Mouse (Mus musculus) midbrain, postnatal 0 days (tissue): ENCODE results near the gene 2410004B18Rik. TPM values are rescaled to one million over a fixed set of nuclear protein-coding genes. Genes with fewer than 3 reads are reported as not detected.
A peak's percentile ranks its signal among the peaks of the same experiment; 100 is the strongest.

Experiments used
- ATAC-seq: fragments of 200-750 bp; cut with Nextera tagmentation; 2 replicates; pipeline ENCODE4 v1.8.0; 2017; ENCODE audit warnings: moderate number of reproducible peaks, mild to moderate bottlenecking, moderate TSS enrichment, moderate library complexity; ENCODE audit not compliant: low FRiP score
- DNase-seq: peaks from one replicate; pipeline ENCODE4 v3.0.0-alpha.2; 2015; ENCODE audit warnings: low spot score
- H3K27ac ChIP-seq: fragments of 300-500 bp; sonication (generic); 2 replicates; pipeline ENCODE4 v1.5.1; 2014; ENCODE audit warnings: low read depth, mild to moderate bottlenecking, low read length, mixed read lengths
- H3K27me3 ChIP-seq: fragments of 300-500 bp; sonication (generic); 2 replicates; pipeline ENCODE4 v1.6.1; 2014; ENCODE audit warnings: low read length, control low read depth, mixed read lengths; ENCODE audit not compliant: insufficient read depth
- H3K36me3 ChIP-seq: fragments of 300-500 bp; sonication (generic); 2 replicates; pipeline ENCODE4 v1.6.1; 2014; ENCODE audit warnings: low read length, control low read depth, mixed read lengths; ENCODE audit not compliant: insufficient read depth
- H3K4me1 ChIP-seq: fragments of 300-500 bp; sonication (generic); 2 replicates; pipeline ENCODE4 v1.6.1; 2014; ENCODE audit warnings: mild to moderate bottlenecking, control low read depth, antibody characterized with exemption, low read length, mixed read lengths; ENCODE audit not compliant: insufficient read depth
- H3K4me2 ChIP-seq: fragments of 300-500 bp; sonication (generic); 2 replicates; pipeline ENCODE4 v1.6.1; 2014; ENCODE audit warnings: low read depth, mild to moderate bottlenecking, low read length, mixed read lengths; ENCODE audit not compliant: poor library complexity, severe bottlenecking
- H3K4me3 ChIP-seq: fragments of 300-500 bp; sonication (generic); 2 replicates; pipeline ENCODE4 v1.5.1; 2014; ENCODE audit warnings: low read depth, mild to moderate bottlenecking, low read length, moderate library complexity
- H3K9ac ChIP-seq: fragments of 300-500 bp; sonication (generic); replicated peaks from 2 replicates; pipeline ENCODE4 v1.6.1; 2014; ENCODE audit warnings: mild to moderate bottlenecking, low read length, moderate library complexity, mixed read lengths; ENCODE audit not compliant: poor library complexity, severe bottlenecking
- H3K9me3 ChIP-seq: fragments of 300-500 bp; sonication (generic); 2 replicates; pipeline ENCODE4 v1.6.1; 2016; ENCODE audit warnings: low read length, control low read depth
- CTCF ChIP-seq: IDR thresholded peaks from 2 replicates; pipeline ENCODE4 v1.5.1; 2016; ENCODE audit warnings: antibody characterized with exemption, mild to moderate bottlenecking
- WGBS: fragments of 180-500 bp; shearing (Covaris S2); extraction: QIAGEN DNeasy Blood & Tissue Kit; methylation state at CpG from one replicate; pipeline ENCODE4 v1.1.7; 2014; 5-methylcytosine and 5-hydroxymethylcytosine counted together
- polyA plus RNA-seq: library from polyadenylated mRNA; unstranded; fragments of >200 nt; fragmentation: Nextera tagmentation; extraction: Ambion mirVana; gene quantifications from 2 replicates; pipeline ENCODE4 v1.2.1, GENCODE M21; 2015
- total RNA-seq: library from RNA; depleted of rRNA; stranded (reverse); fragments of >200 nt; gene quantifications from 2 replicates; pipeline ENCODE4 v1.2.3, GENCODE M21; 2014

2410004B18Rik gene
- total and polyA plus RNA-seq, 2 experiments from 2014 or later, result 48.9 to 83.8 TPM

DNA sequence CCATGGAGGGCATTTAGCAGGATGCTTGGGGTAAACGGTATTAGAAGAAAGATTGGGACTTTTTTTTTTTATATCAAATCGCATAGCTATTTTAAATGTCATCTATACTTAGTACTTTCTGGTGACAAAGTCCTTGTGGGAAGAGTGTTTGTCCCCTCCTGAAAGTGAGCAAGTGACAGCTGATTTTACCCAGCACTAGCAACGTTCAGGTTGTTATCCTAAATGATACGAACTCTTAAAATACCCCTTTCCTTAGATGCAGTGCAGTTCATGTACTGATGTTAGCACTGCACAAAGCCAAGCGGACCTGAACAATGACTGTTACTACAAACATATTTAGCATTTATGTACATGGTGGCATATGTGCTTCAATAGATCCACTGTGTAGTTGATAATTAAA lies 29.0 kb downstream of the 2410004B18Rik start:
- Histone ChIP-seq H3K27me3 (peaks cover 6% of the 10 kb centered on the region; the same call in 1 of the 2 replicates), H3K4me2 (no peak overlapping the region), H3K4me3 (no peak overlapping the region), H3K4me1 (peaks cover 5% of the 10 kb centered on the region; the same call in 1 of the 2 replicates), H3K9ac (no peak overlapping the region), H3K27ac (no peak overlapping the region), H3K9me3 (no peaks in the 10 kb centered on the region), H3K36me3 (no peaks in the 10 kb centered on the region)
- ATAC-seq (no peak), DNase-seq (no peak)
- WGBS, result 93% methylated on average over 5 of the region's 5 CpGs
- no peak for TF ChIP-seq CTCF

DNA sequence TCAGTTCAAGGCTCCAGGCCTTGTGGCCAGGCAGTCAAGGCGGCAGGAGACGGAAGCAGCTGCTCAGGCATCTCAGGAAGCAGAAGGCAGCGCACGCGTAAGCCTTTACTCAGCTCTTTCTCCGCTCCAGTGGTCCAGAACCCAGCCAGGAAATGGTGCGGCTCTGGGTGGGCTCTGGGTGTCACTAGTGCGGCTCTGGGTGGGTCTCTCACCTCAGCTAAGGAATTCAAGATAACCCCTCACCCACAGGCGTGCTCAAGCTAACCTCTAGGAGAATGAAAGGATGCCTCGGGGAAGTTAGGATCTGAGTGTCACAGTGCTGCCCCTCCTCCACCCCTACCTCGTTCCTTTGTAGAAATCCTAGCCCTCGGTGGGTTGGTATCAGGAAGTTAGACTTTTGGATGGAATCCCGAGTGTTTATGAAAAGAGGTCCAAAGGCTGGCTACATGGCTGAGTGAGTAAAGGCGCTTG lies 31.3 kb downstream of the 2410004B18Rik start:
- WGBS, result 52% methylated on average over 14 of the region's 14 CpGs
- TF ChIP-seq CTCF, result no peak
- no peaks in the 10 kb centered on the region for H3K27me3 ChIP-seq
- H3K4me1 ChIP-seq, result no peaks in the 10 kb centered on the region
- no peaks in the 10 kb centered on the region for H3K9me3 ChIP-seq
- no peak overlapping the region for H3K4me3 ChIP-seq
- DNase-seq (no peak), ATAC-seq (no peak)
- no peak overlapping the region for H3K4me2 ChIP-seq
- H3K9ac ChIP-seq, result no peak overlapping the region
- H3K36me3 ChIP-seq, result no peaks in the 10 kb centered on the region
- no peak overlapping the region for H3K27ac ChIP-seq

DNA sequence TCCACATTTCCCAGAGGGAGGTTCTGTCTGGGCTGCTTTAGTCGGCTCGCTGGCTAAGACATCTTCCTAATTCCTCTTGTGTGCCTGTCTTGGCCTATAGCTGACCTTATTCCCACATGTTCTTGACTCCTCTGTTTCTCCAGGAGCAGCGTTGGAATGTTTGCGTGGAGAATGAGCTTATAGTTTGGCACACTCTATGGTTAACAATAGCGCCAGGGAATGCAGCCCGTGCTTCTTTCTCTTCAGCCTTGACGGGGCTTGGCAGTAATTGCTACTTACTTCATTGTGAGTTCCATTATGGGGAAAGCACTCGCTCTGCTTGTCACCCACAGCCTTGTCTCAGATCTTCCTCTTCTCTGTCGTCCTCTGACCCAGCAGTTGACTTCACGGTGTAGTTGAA lies 33.7 kb downstream of the 2410004B18Rik start:
- H3K4me2 ChIP-seq, result no peak overlapping the region
- no peaks in the 10 kb centered on the region for H3K4me1 ChIP-seq
- no peaks in the 10 kb centered on the region for H3K9me3 ChIP-seq
- H3K27me3 ChIP-seq, result no peaks in the 10 kb centered on the region
- no peaks in the 10 kb centered on the region for H3K36me3 ChIP-seq
- H3K4me3 ChIP-seq, result no peak overlapping the region
- no peak overlapping the region for H3K9ac ChIP-seq
- no peak overlapping the region for H3K27ac ChIP-seq
- DNase-seq (no peak), ATAC-seq (no peak)
- WGBS, result 30% methylated on average over 10 of the region's 10 CpGs
- no peak for TF ChIP-seq CTCF

DNA sequence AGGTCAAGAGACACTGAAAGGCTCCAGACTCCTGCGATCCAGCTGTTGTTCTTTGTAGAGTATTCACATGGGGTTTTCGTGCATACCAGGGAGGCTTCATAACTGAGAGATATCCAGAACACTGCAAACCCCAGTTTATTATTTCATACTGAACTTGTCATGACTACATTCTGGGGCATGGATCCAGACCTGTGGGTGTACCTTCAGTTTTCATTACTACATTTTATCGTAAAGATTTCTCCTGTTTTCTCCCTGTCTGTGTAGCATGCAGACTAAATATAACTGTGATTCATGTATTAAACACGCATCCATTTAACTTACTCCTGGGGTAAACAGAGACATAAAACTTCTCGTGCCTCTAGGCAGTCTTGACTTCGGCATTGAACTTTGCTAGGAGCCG lies 37.2 kb downstream of the 2410004B18Rik start:
- Histone ChIP-seq H3K4me3 (no peak overlapping the region), H3K9ac (no peak overlapping the region), H3K27ac (no peak overlapping the region), H3K9me3 (no peaks in the 10 kb centered on the region), H3K36me3 (no peaks in the 10 kb centered on the region), H3K4me1 (no peaks in the 10 kb centered on the region), H3K27me3 (no peaks in the 10 kb centered on the region), H3K4me2 (no peak overlapping the region)
- WGBS, result 92% methylated on average over 7 of the region's 7 CpGs
- no peak for TF ChIP-seq CTCF
- no peak for ATAC-seq
- DNase-seq, result no peak

DNA sequence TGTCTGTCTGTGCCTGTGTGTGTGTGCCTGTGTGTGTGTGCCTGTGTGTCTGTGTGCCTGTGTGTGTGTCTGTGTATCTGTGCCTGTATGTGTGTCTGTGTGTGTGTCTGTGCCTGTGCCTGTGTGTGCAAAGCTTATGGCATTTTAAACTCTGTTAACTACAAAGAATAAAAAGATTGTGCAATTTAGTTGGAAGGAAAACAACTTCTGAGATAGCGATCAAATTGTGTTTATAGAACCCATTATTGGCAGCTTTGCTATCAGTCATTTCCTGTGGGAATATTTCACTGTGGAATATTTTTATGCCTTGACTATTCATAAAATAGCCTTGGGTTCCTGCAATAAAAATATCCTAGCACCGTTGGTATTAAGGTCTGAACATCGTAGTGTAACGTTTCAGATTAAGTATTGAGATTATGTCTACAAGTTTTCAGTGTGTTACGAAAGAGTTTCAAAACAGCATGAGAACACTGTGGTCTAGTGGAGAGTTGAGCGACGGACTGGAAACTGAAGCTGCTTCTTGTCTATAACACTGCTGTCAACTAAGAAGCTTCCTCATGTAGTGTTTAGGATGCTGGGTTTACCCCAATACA lies 47.6 kb downstream of the 2410004B18Rik start:
- no peak for TF ChIP-seq CTCF
- Histone ChIP-seq H3K27ac (no peak overlapping the region), H3K4me2 (no peak overlapping the region), H3K36me3 (no peaks in the 10 kb centered on the region), H3K9me3 (no peaks in the 10 kb centered on the region), H3K4me1 (no peaks in the 10 kb centered on the region), H3K9ac (no peak overlapping the region), H3K4me3 (no peak overlapping the region), H3K27me3 (peaks cover 14% of the 10 kb centered on the region)
- WGBS, result 84% methylated on average over 7 of the region's 7 CpGs
- no peak for ATAC-seq
- DNase-seq, result no peak

GRCm38 (mm10) chr3:145986317-145987001 lies 48.6 kb downstream of the 2410004B18Rik start:
- TF ChIP-seq CTCF, result no peak
- peaks cover 14% of the 10 kb centered on the region for H3K27me3 ChIP-seq
- H3K4me1 ChIP-seq, result no peaks in the 10 kb centered on the region
- peak overlapping the region; percentile 66; the same call in 1 of the 2 replicates for H3K4me3 ChIP-seq
- no peak for ATAC-seq
- H3K9me3 ChIP-seq, result no peaks in the 10 kb centered on the region
- no peak overlapping the region for H3K4me2 ChIP-seq
- H3K9ac ChIP-seq, result no peak overlapping the region
- H3K36me3 ChIP-seq, result no peaks in the 10 kb centered on the region
- no peak overlapping the region for H3K27ac ChIP-seq
- WGBS, result 59% methylated on average over 6 of the region's 6 CpGs
- DNase-seq, result no peak
